Mouse (Mus musculus) adrenal gland, adult 2 months (tissue): Measurements from ENCODE around the gene Scpep1. TPM values are rescaled to one million over a fixed set of nuclear protein-coding genes. Genes with fewer than 3 reads are reported as not detected.

ENCODE experiments used
- DNase-seq: peaks from one replicate; pipeline ENCODE4 v3.0.0; 2021
- polyA plus RNA-seq: library from polyadenylated mRNA; depleted of rRNA; stranded (reverse); fragments of >200 nt; gene quantifications from 2 replicates; pipeline ENCODE4 v1.2.3, GENCODE M21; 2012
- total RNA-seq, 2 experiments: library from RNA; stranded (reverse); gene quantifications; 2 replicates each; pipeline ENCODE4 v1.2.3; 2021

Scpep1 gene
- total and polyA plus RNA-seq, 3 experiments, result 37.0 to 250 (median 168) TPM

- peak; percentile 95 for DNase-seq
Measured at GRCm38 (mm10) chr11:88973776-88974701, 18.8 kb upstream of the Scpep1 start.

- DNase-seq, result no peak
Measured at GRCm38 (mm10) chr11:88970202-88970732, 15.0 kb upstream of the Scpep1 start, which contains the start of gene Coil. Gene Coil (plus strand): TSS chr11:88970252.

DNA sequence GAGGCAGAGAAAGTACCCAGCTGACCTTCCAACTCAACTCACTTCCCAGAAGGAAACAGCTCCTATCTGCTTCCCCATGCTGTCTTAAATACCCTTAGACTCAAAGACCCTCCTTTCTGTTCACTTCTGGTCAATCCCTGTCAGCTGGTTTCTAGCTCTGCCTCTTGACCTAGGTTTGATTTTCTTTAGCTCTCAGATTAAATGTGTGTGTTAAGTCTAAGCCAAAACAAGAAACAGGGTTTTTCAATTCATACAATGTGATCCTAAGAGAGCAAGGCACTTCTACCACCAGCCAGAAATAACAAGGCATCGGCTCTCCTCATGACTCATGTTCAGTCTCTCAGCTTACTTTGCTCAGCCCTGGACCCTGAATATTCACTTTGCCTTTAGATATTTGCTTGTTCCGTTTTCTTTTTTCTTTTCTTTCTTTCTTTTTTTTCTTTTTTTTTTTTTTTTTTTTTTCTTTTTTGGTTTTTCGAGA is 11.7 kb upstream of the Scpep1 start, which contains the start of gene Elobl:
TSS of gene Elobl (minus strand) at position 51 of the 481 bp plus-strand sequence.
- no peak for DNase-seq

- DNase-seq, result no peak
Measured at GRCm38 (mm10) chr11:88958851-88959250, 3.6 kb upstream of the Scpep1 start.

- DNase-seq, result peak; percentile 65
Measured at GRCm38 (mm10) chr11:88954803-88955202, 462 bp downstream of the Scpep1 start.

DNA sequence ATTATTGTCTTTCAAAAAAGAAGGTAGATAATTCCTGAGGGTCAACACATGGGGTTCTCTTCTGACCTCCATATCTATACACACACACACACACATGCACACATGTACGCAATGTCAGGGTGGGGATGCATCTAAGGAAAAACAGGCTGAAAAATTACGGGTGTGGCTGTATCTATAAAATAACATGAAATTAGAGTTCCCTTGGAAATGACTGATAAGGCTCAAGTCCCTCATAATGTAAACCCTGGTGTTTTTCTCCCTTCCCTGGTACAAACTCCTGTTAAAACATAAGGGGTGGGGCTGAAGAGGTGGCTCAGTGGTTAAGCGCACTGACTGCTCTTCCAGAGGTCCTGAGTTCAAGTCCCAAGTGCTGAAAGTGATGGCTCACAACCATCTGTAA is 1.7 kb downstream of the Scpep1 start:
- no peak for DNase-seq

DNA sequence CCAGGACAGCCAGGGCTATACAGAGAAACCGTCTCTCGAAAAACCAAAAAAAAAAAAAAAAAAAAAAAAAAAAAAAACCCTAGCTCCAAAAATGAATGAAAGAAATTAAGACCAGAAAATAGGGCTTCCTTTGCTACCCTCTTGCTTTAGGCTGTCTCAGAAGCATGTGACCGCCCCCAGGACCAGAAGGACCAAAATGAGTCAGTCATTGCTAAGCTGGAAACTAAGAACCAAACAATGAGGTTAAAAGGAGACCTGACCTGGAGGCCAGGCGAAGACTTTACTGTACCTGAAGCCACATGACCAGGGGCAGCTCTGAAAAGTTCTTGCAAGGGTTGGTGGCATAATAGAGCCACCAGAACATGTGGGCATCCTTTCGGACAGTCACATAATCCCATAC is 3.1 kb downstream of the Scpep1 start:
- DNase-seq, result no peak

- no peak for DNase-seq
Measured at GRCm38 (mm10) chr11:88951576-88951975, 3.7 kb downstream of the Scpep1 start.

- DNase-seq, result peak; percentile 21
Measured at GRCm38 (mm10) chr11:88950640-88951250, 4.5 kb downstream of the Scpep1 start.

- peak; percentile 30 for DNase-seq
Measured at GRCm38 (mm10) chr11:88949802-88950639, 5.2 kb downstream of the Scpep1 start.

DNA sequence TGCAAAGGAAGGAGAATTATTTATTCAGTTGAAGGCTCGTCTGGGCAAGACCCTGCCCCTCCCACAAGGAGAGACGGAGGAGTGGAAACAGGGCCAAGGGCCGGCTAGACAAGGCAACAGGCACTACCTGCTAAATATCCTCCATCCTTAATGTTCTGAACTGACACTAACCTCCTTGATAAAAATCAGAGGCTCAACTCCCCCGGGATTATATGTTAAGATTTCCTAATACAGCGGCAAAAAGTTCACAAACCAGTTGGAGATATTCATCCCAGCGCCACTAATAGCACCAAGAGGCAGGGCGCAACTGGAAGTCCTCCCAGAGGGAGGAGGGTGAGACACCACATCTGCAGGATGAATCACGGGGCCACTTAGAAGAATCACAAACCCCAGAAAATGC is 6.4 kb downstream of the Scpep1 start:
- DNase-seq, result no peak

GRCm38 (mm10) chr11:88945971-88946585 is 9.2 kb downstream of the Scpep1 start:
- DNase-seq, result no peak

GRCm38 (mm10) chr11:88941489-88941888 is 13.8 kb downstream of the Scpep1 start:
- DNase-seq, result no peak

- peak; percentile 23 for DNase-seq
Measured at GRCm38 (mm10) chr11:88939634-88940033, 15.6 kb downstream of the Scpep1 start.

GRCm38 (mm10) chr11:88938770-88939169 is 16.5 kb downstream of the Scpep1 start:
- no peak for DNase-seq

DNA sequence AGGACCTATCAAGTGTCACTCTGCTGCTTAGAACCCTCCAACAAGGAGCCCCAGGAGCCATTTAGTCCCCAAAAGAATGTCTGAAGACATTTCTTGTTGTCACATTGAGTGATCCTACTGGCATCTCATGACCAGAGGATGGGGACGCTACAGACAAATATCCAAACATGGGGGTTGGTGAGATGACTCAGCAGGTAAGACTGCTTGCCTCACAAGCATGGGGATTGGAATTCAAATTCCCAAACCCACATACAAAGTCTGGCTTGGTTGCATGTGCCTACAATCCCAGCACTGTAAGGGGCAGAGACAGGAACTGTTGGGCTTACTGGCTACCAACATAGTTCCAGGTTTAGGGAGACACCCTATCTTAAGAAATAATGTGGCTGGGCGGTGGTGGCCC is 17.4 kb downstream of the Scpep1 start:
- DNase-seq, result no peak

GRCm38 (mm10) chr11:88934089-88935000 is 20.9 kb downstream of the Scpep1 start:
- peak; percentile 57 for DNase-seq

DNA sequence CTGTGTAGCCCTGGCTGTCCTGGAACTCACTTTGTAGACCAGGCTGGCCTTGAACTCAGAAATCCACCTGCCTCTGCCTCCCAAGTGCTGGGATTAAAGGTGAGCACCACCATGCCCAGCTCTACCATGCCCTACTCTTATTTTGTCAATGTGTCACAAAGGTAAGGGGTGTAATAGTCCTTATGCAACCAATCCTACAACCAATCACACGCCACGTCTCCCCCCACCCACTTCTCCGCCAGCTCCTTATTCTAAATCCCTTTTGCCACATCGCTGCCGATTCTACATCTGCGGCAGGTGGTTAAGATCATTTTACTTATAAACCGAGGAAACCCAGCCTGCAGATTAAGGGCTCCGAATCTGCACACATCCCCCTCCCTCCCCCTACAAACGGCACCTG is 22.2 kb downstream of the Scpep1 start:
- no peak for DNase-seq

GRCm38 (mm10) chr11:88931692-88932530 is 23.4 kb downstream of the Scpep1 start:
- no peak for DNase-seq
